Mouse (Mus musculus): Measurements from ENCODE around the gene Ttc28. TPM values are rescaled to one million over a fixed set of nuclear protein-coding genes. Genes with fewer than 3 reads are reported as not detected.

Gene Ttc28
- polyA plus RNA-seq, 2 experiments = 0.48 to 0.81 TPM

- H3K4me2 ChIP-seq (ENCODE audit: low read depth) = no peak overlapping the region
- no peak overlapping the region for H3K4me3 ChIP-seq (ENCODE audit: insufficient read depth in 1 of 2, low read depth in 2 of 2, low read length in 2 of 2)
- no peaks in the 10 kb centered on the region for H3K9me3 ChIP-seq (ENCODE audit: control insufficient read depth, low read length)
- H3K36me3 ChIP-seq (replicated peaks; ENCODE audit: control insufficient read depth, insufficient read depth, low read depth) = no peaks in the 10 kb centered on the region
- no peak for ATAC-seq (ENCODE audit: insufficient read depth)
- WGBS (ENCODE audit: insufficient replicate concordance) = 80% methylated on average over 7 of the region's 7 CpGs
- no peak for TF ChIP-seq CTCF (IDR thresholded peaks at IDR 0.05; ENCODE audit: low read depth)
- no peak for TF ChIP-seq EP300 (IDR thresholded peaks at IDR 0.05; ENCODE audit: low read depth)
- no peak overlapping the region for H3K9ac ChIP-seq (replicated peaks)
- no peak overlapping the region for H3K27ac ChIP-seq
- no peaks in the 10 kb centered on the region for H3K27me3 ChIP-seq (ENCODE audit: control insufficient read depth, insufficient read depth, low read length)
- peaks cover 0 to 2% of the 10 kb centered on the region in 2 experiments; a peak in 1 of 4 replicates for H3K4me1 ChIP-seq (replicated peaks; ENCODE audit: control insufficient read depth in 2 of 2, insufficient read depth in 2 of 2, low read length in 1 of 2)
- no peak for DNase-seq (ENCODE audit: low read depth in 3 of 3, low spot score in 3 of 3)
Observed at GRCm38 (mm10) chr5:111104801-111105200, 225.2 kb downstream of the Ttc28 start.

GRCm38 (mm10) chr5:111111378-111111777, 231.8 kb downstream of the Ttc28 start:
- H3K9ac ChIP-seq (replicated peaks) = no peak overlapping the region
- H3K4me3 ChIP-seq (ENCODE audit: insufficient read depth in 1 of 2, low read depth in 2 of 2, low read length in 2 of 2) = no peak overlapping the region
- H3K4me2 ChIP-seq (ENCODE audit: low read depth) = no peak overlapping the region
- no peaks in the 10 kb centered on the region for H3K9me3 ChIP-seq (ENCODE audit: control insufficient read depth, low read length)
- TF ChIP-seq EP300 (IDR thresholded peaks at IDR 0.05; ENCODE audit: low read depth) (no peak), CTCF (IDR thresholded peaks at IDR 0.05; ENCODE audit: low read depth) (no peak)
- H3K27me3 ChIP-seq (ENCODE audit: control insufficient read depth, insufficient read depth, low read length) = no peaks in the 10 kb centered on the region
- no peak overlapping the region for H3K27ac ChIP-seq
- no peaks in the 10 kb centered on the region for H3K4me1 ChIP-seq (replicated peaks; ENCODE audit: control insufficient read depth in 2 of 2, insufficient read depth in 2 of 2, low read length in 1 of 2)
- ATAC-seq (ENCODE audit: insufficient read depth) = no peak
- 65% methylated on average over 6 of the region's 6 CpGs for WGBS (ENCODE audit: insufficient replicate concordance)
- no peaks in the 10 kb centered on the region for H3K36me3 ChIP-seq (replicated peaks; ENCODE audit: control insufficient read depth, insufficient read depth, low read depth)
- DNase-seq (ENCODE audit: low read depth in 3 of 3, low spot score in 3 of 3) = no peak

GRCm38 (mm10) chr5:111113183-111113582, 233.6 kb downstream of the Ttc28 start:
- Histone ChIP-seq H3K4me3 (ENCODE audit: insufficient read depth in 1 of 2, low read depth in 2 of 2, low read length in 2 of 2) (no peak overlapping the region), H3K9me3 (ENCODE audit: control insufficient read depth, low read length) (no peaks in the 10 kb centered on the region), H3K4me2 (ENCODE audit: low read depth) (no peak overlapping the region), H3K9ac (replicated peaks) (no peak overlapping the region), H3K4me1 (replicated peaks; ENCODE audit: control insufficient read depth in 2 of 2, insufficient read depth in 2 of 2, low read length in 1 of 2) (no peaks in the 10 kb centered on the region), H3K36me3 (replicated peaks; ENCODE audit: control insufficient read depth, insufficient read depth, low read depth) (no peaks in the 10 kb centered on the region), H3K27me3 (ENCODE audit: control insufficient read depth, insufficient read depth, low read length) (no peaks in the 10 kb centered on the region), H3K27ac (no peak overlapping the region)
- DNase-seq (ENCODE audit: low read depth in 3 of 3, low spot score in 3 of 3) (no peak), ATAC-seq (ENCODE audit: insufficient read depth) (no peak)
- WGBS (ENCODE audit: insufficient replicate concordance) = 61% methylated on average over 7 of the region's 7 CpGs
- TF ChIP-seq CTCF (IDR thresholded peaks at IDR 0.05; ENCODE audit: low read depth) (no peak), EP300 (IDR thresholded peaks at IDR 0.05; ENCODE audit: low read depth) (no peak)

GRCm38 (mm10) chr5:111113694-111114375, 234.2 kb downstream of the Ttc28 start:
- Histone ChIP-seq H3K4me2 (ENCODE audit: low read depth) (no peak overlapping the region), H3K27me3 (ENCODE audit: control insufficient read depth, insufficient read depth, low read length) (no peaks in the 10 kb centered on the region), H3K9me3 (ENCODE audit: control insufficient read depth, low read length) (no peaks in the 10 kb centered on the region), H3K36me3 (replicated peaks; ENCODE audit: control insufficient read depth, insufficient read depth, low read depth) (no peaks in the 10 kb centered on the region), H3K27ac (no peak overlapping the region), H3K9ac (replicated peaks) (no peak overlapping the region), H3K4me1 (replicated peaks; ENCODE audit: control insufficient read depth in 2 of 2, insufficient read depth in 2 of 2, low read length in 1 of 2) (no peaks in the 10 kb centered on the region), H3K4me3 (ENCODE audit: insufficient read depth in 1 of 2, low read depth in 2 of 2, low read length in 2 of 2) (no peak overlapping the region)
- 30% methylated on average over 8 of the region's 8 CpGs for WGBS (ENCODE audit: insufficient replicate concordance)
- DNase-seq (ENCODE audit: low read depth in 3 of 3, low spot score in 3 of 3) (no peak), ATAC-seq (ENCODE audit: insufficient read depth) (no peak)
- TF ChIP-seq CTCF (IDR thresholded peaks at IDR 0.05; ENCODE audit: low read depth) (no peak), EP300 (IDR thresholded peaks at IDR 0.05; ENCODE audit: low read depth) (no peak)

- DNase-seq (ENCODE audit: low read depth in 3 of 3, low spot score in 3 of 3) (no peak), ATAC-seq (ENCODE audit: insufficient read depth) (no peak)
- Histone ChIP-seq H3K4me3 (ENCODE audit: insufficient read depth in 1 of 2, low read depth in 2 of 2, low read length in 2 of 2) (no peak overlapping the region), H3K9ac (replicated peaks) (no peak overlapping the region), H3K27me3 (ENCODE audit: control insufficient read depth, insufficient read depth, low read length) (no peaks in the 10 kb centered on the region), H3K36me3 (replicated peaks; ENCODE audit: control insufficient read depth, insufficient read depth, low read depth) (no peaks in the 10 kb centered on the region), H3K27ac (no peak overlapping the region), H3K4me2 (ENCODE audit: low read depth) (no peak overlapping the region), H3K4me1 (replicated peaks; ENCODE audit: control insufficient read depth in 2 of 2, insufficient read depth in 2 of 2, low read length in 1 of 2) (no peaks in the 10 kb centered on the region), H3K9me3 (ENCODE audit: control insufficient read depth, low read length) (no peaks in the 10 kb centered on the region)
- TF ChIP-seq CTCF (IDR thresholded peaks at IDR 0.05; ENCODE audit: low read depth) (no peak), EP300 (IDR thresholded peaks at IDR 0.05; ENCODE audit: low read depth) (no peak)
- 65% methylated on average over 10 of the region's 10 CpGs for WGBS (ENCODE audit: insufficient replicate concordance)
Observed at GRCm38 (mm10) chr5:111114597-111114996, 235.0 kb downstream of the Ttc28 start.
